ENCODE assay signal across 9 mouse cellular contexts in genomic region chr9:109097831-109098230, GRCm38 (mm10). TPM values are rescaled to one million over a fixed set of nuclear protein-coding genes. Genes with fewer than 3 reads are reported as not detected.
DNase-seq lines count a peak whose midpoint lies in the region; ATAC-seq and TF ChIP-seq lines count a peak whose summit lies in the region.
"Had no signal": no experiment of that assay in that cellular context is flagged by ENCODE, and none has a peak within 500 bp of the region (broad histone marks: within the 10 kb centered on the region; RNA-seq: fewer than 3 reads in every experiment).

No protein-coding gene starts in this region.

- 0 out of 2 replicates have a peak overlapping the region, but pooled peaks have one; percentile 9 for H3K9ac ChIP-seq in lung, postnatal 0 days (replicated peaks; ENCODE audit: low read depth)
- H3K9ac ChIP-seq in forebrain, embryonic 13.5 days: peak overlapping the region; percentile 97
- H3K9ac ChIP-seq in hindbrain, embryonic 12.5 days: peak overlapping the region; percentile 83
- peak overlapping the region; percentile 18; the same call in 1 of the 2 replicates for H3K9ac ChIP-seq in midbrain, embryonic 15.5 days

- TF ChIP-seq EP300 in lung, postnatal 0 days (IDR thresholded peaks at IDR 0.05): no peak

- peak overlapping the region; percentile 97 for H3K27ac ChIP-seq in lung, postnatal 0 days (ENCODE audit: low read length)
- H3K27ac ChIP-seq in forebrain, embryonic 13.5 days: peak overlapping the region; percentile 100
- H3K27ac ChIP-seq in hindbrain, embryonic 12.5 days: peak overlapping the region; percentile 98
- peak overlapping the region; percentile 58 for H3K27ac ChIP-seq in left cerebral cortex, adult 2 months
- peak overlapping the region; percentile 99 for H3K27ac ChIP-seq in midbrain, embryonic 15.5 days

- H3K27me3 ChIP-seq in lung, postnatal 0 days (replicated peaks; ENCODE audit: insufficient read depth, low read length): no peaks in the 10 kb centered on the region
- H3K27me3 ChIP-seq in forebrain, embryonic 13.5 days: no peaks in the 10 kb centered on the region
- no peaks in the 10 kb centered on the region for H3K27me3 ChIP-seq in hindbrain, embryonic 12.5 days
- no peaks in the 10 kb centered on the region for H3K27me3 ChIP-seq in midbrain, embryonic 15.5 days (replicated peaks)

- H3K36me3 ChIP-seq in lung, postnatal 0 days (ENCODE audit: insufficient read depth, low read length): no peaks in the 10 kb centered on the region
- H3K36me3 ChIP-seq in forebrain, embryonic 13.5 days (ENCODE audit: poor library complexity, severe bottlenecking): peaks cover 45% of the 10 kb centered on the region
- H3K36me3 ChIP-seq in hindbrain, embryonic 12.5 days: peaks cover 38% of the 10 kb centered on the region
- H3K36me3 ChIP-seq in midbrain, embryonic 15.5 days (replicated peaks): peaks cover 10% of the 10 kb centered on the region; the same call in 1 of the 2 replicates

- intact Hi-C loops in left cerebral cortex, adult 2 months (cut with DNase I): no loop called here

- peak; percentile 26 for DNase-seq in lung, postnatal 0 days (ENCODE audit: low spot score)
- no peak for DNase-seq in lung, postnatal 14 days
- DNase-seq in left cerebral cortex, adult 2 months (ENCODE audit: extremely low spot score in 1 of 2, low spot score in 2 of 2): peak; percentile 36 to 71
- DNase-seq in yolk sac, embryonic 10.5 days (ENCODE audit: low spot score): no peak
- DNase-seq in spleen, postnatal 10 days (ENCODE audit: low spot score in 2 of 2): no peak

- H3K4me3 ChIP-seq in lung, postnatal 0 days (ENCODE audit: low read depth, low read length): no peak overlapping the region
- H3K4me3 ChIP-seq in forebrain, embryonic 13.5 days: peak overlapping the region; percentile 75
- peak overlapping the region; percentile 46 for H3K4me3 ChIP-seq in hindbrain, embryonic 12.5 days
- H3K4me3 ChIP-seq in left cerebral cortex, adult 2 months: peak overlapping the region; percentile 16; the same call in 1 of the 2 replicates
- peak overlapping the region; percentile 83 for H3K4me3 ChIP-seq in midbrain, embryonic 15.5 days

- peaks cover 9% of the 10 kb centered on the region; the same call in 1 of the 2 replicates for H3K4me1 ChIP-seq in lung, postnatal 0 days (ENCODE audit: insufficient read depth, low read depth, low read length)
- peaks cover 57% of the 10 kb centered on the region for H3K4me1 ChIP-seq in forebrain, embryonic 13.5 days
- peaks cover 58% of the 10 kb centered on the region for H3K4me1 ChIP-seq in hindbrain, embryonic 12.5 days
- H3K4me1 ChIP-seq in midbrain, embryonic 15.5 days: peaks cover 49% of the 10 kb centered on the region

- H3K4me2 ChIP-seq in lung, postnatal 0 days (replicated peaks; ENCODE audit: low read depth, low read length): peak overlapping the region; percentile 74
- peak overlapping the region; percentile 98 for H3K4me2 ChIP-seq in forebrain, embryonic 13.5 days
- peak overlapping the region; percentile 94 for H3K4me2 ChIP-seq in hindbrain, embryonic 12.5 days (replicated peaks)
- peak overlapping the region; percentile 85 for H3K4me2 ChIP-seq in midbrain, embryonic 15.5 days

- no peak for ATAC-seq in lung, postnatal 0 days
- no peak for ATAC-seq in forebrain, embryonic 13.5 days
- no peak for ATAC-seq in hindbrain, embryonic 12.5 days (ENCODE audit: low FRiP score)
- no peak for ATAC-seq in midbrain, embryonic 15.5 days (replicated peaks)

- WGBS in lung, postnatal 0 days: 52% methylated on average over 5 of the region's 5 CpGs
- WGBS in forebrain, embryonic 13.5 days: 53% methylated on average over 5 of the region's 5 CpGs
- 55% methylated on average over 5 of the region's 5 CpGs for WGBS in hindbrain, embryonic 12.5 days
- 48% methylated on average over 5 of the region's 5 CpGs for WGBS in midbrain, embryonic 15.5 days

- no peak for TF ChIP-seq CTCF in lung, postnatal 0 days (IDR thresholded peaks at IDR 0.05)
- TF ChIP-seq CTCF in left cerebral cortex, adult 2 months (IDR thresholded peaks at IDR 0.05): no peak

- H3K9me3 ChIP-seq in lung, postnatal 0 days (ENCODE audit: low read length): no peaks in the 10 kb centered on the region
- no peaks in the 10 kb centered on the region for H3K9me3 ChIP-seq in forebrain, embryonic 13.5 days (replicated peaks)
- no peaks in the 10 kb centered on the region for H3K9me3 ChIP-seq in hindbrain, embryonic 12.5 days (replicated peaks)
- H3K9me3 ChIP-seq in midbrain, embryonic 15.5 days: no peaks in the 10 kb centered on the region

RNA-seq across cellular contexts. Expression of gene Plxnb1, which starts 2.6 kb away (rescaled TPM):
- 8.8 and 10.0 TPM in 2 replicates for polyA plus RNA-seq in lung, postnatal 0 days (2015; fragmentation: Nextera tagmentation; extraction: Ambion mirVana)
- polyA plus RNA-seq in forebrain, embryonic 13.5 days (2015; fragmentation: Nextera tagmentation; extraction: Ambion mirVana): 22.4 and 27.7 TPM in 2 replicates
- polyA plus RNA-seq in hindbrain, embryonic 12.5 days (2016; fragmentation: Nextera tagmentation; extraction: Ambion mirVana): 38.4 and 41.2 TPM in 2 replicates
- 10 to 100 TPM; 65.0 to 70.5 TPM for total RNA-seq in left cerebral cortex, adult 2 months (2021)
- polyA plus RNA-seq in midbrain, embryonic 15.5 days (2015; fragmentation: Nextera tagmentation; extraction: Ambion mirVana): 25.5 and 27.3 TPM in 2 replicates
- total RNA-seq: MEL had no signal

RNA-seq across cellular contexts. Expression of gene Tma7, which starts 15.4 kb away (rescaled TPM):
- 375 and 393 TPM in 2 replicates for polyA plus RNA-seq in lung, postnatal 0 days (2015; fragmentation: Nextera tagmentation; extraction: Ambion mirVana)
- polyA plus RNA-seq in forebrain, embryonic 13.5 days (2015; fragmentation: Nextera tagmentation; extraction: Ambion mirVana): 693 and 750 TPM in 2 replicates
- 746 and 747 TPM in 2 replicates for polyA plus RNA-seq in hindbrain, embryonic 12.5 days (2016; fragmentation: Nextera tagmentation; extraction: Ambion mirVana)
- 100 to 1,000 TPM; 312 to 332 TPM for total RNA-seq in left cerebral cortex, adult 2 months (2021)
- 607 and 639 TPM in 2 replicates for polyA plus RNA-seq in midbrain, embryonic 15.5 days (2015; fragmentation: Nextera tagmentation; extraction: Ambion mirVana)

RNA-seq across cellular contexts. Expression of gene Ccdc51, which starts 15.5 kb away (rescaled TPM):
- polyA plus RNA-seq in lung, postnatal 0 days (2015; fragmentation: Nextera tagmentation; extraction: Ambion mirVana): 6.8 and 7.2 TPM in 2 replicates
- polyA plus RNA-seq in forebrain, embryonic 13.5 days (2015; fragmentation: Nextera tagmentation; extraction: Ambion mirVana): 17.9 and 18.9 TPM in 2 replicates
- polyA plus RNA-seq in hindbrain, embryonic 12.5 days (2016; fragmentation: Nextera tagmentation; extraction: Ambion mirVana): 11.9 and 12.1 TPM in 2 replicates
- 1 to 10 TPM; 8.0 to 8.6 TPM for total RNA-seq in left cerebral cortex, adult 2 months (2021)
- polyA plus RNA-seq in midbrain, embryonic 15.5 days (2015; fragmentation: Nextera tagmentation; extraction: Ambion mirVana): 14.3 and 16.8 TPM in 2 replicates

RNA-seq across cellular contexts. Expression of gene Atrip, which starts 23.9 kb away (rescaled TPM):
- polyA plus RNA-seq in lung, postnatal 0 days (2015; fragmentation: Nextera tagmentation; extraction: Ambion mirVana): 11.4 and 12.6 TPM in 2 replicates
- 31.4 and 31.5 TPM in 2 replicates for polyA plus RNA-seq in forebrain, embryonic 13.5 days (2015; fragmentation: Nextera tagmentation; extraction: Ambion mirVana)
- 29.3 and 31.8 TPM in 2 replicates for polyA plus RNA-seq in hindbrain, embryonic 12.5 days (2016; fragmentation: Nextera tagmentation; extraction: Ambion mirVana)
- 10 to 100 TPM; 28.0 to 28.3 TPM for total RNA-seq in left cerebral cortex, adult 2 months (2021)
- polyA plus RNA-seq in midbrain, embryonic 15.5 days (2015; fragmentation: Nextera tagmentation; extraction: Ambion mirVana): 35.2 and 35.6 TPM in 2 replicates

RNA-seq across cellular contexts. Expression of gene Trex1, which starts 38.3 kb away (rescaled TPM):
- 19.3 and 20.9 TPM in 2 replicates for polyA plus RNA-seq in lung, postnatal 0 days (2015; fragmentation: Nextera tagmentation; extraction: Ambion mirVana)
- 9.3 and 13.0 TPM in 2 replicates for polyA plus RNA-seq in forebrain, embryonic 13.5 days (2015; fragmentation: Nextera tagmentation; extraction: Ambion mirVana)
- 8.0 and 9.9 TPM in 2 replicates for polyA plus RNA-seq in hindbrain, embryonic 12.5 days (2016; fragmentation: Nextera tagmentation; extraction: Ambion mirVana)
- 10 to 100 TPM; 11.7 to 15.3 TPM for total RNA-seq in left cerebral cortex, adult 2 months (2021)
- 18.0 TPM in 2 replicates for polyA plus RNA-seq in midbrain, embryonic 15.5 days (2015; fragmentation: Nextera tagmentation; extraction: Ambion mirVana)

Comparison
In these comparisons a context has a peak if more than half of its experiments do, and no peak if none do; other contexts are left out.
1. DNase-seq: peak in lung, postnatal 0 days (single experiment) and left cerebral cortex, adult 2 months (2 of 2); none in lung, postnatal 14 days (single experiment), yolk sac, embryonic 10.5 days (single experiment) and spleen, postnatal 10 days (0 of 2).
2. H3K9ac ChIP-seq: peak in every context shown above with its lines; median percentile 97 in forebrain, embryonic 13.5 days; 83 in hindbrain, embryonic 12.5 days; 18 in midbrain, embryonic 15.5 days; 9 in lung, postnatal 0 days.
3. Peak in every context shown above with its lines, with median percentiles within 50 percentile points of each other: H3K27ac ChIP-seq and H3K4me2 ChIP-seq.